Mouse (Mus musculus) heart, postnatal 0 days (tissue): ENCODE measurements around the gene Kmt2a. TPM values are rescaled to one million over a fixed set of nuclear protein-coding genes. Genes with fewer than 3 reads are reported as not detected.

Source experiments
- ATAC-seq: fragments of 200-750 bp; cut with Nextera tagmentation; 2 replicates; pipeline ENCODE4 v1.8.0; 2017; ENCODE audit warnings: low read depth, moderate number of reproducible peaks, moderate library complexity; ENCODE audit not compliant: insufficient read depth
- DNase-seq: peaks from one replicate; pipeline ENCODE4 v3.0.0-alpha.2; 2016; ENCODE audit warnings: low spot score
- H3K27ac ChIP-seq: fragments of 300-500 bp; sonication (generic); 2 replicates; pipeline ENCODE4 v1.5.1; 2014; ENCODE audit warnings: low read depth, mild to moderate bottlenecking
- H3K27me3 ChIP-seq: fragments of 300-500 bp; sonication (generic); 2 replicates; pipeline ENCODE4 v1.6.1; 2014; ENCODE audit warnings: low read length, mixed read lengths; ENCODE audit not compliant: control insufficient read depth, insufficient read depth
- H3K36me3 ChIP-seq: fragments of 300-500 bp; sonication (generic); replicated peaks from 2 replicates; pipeline ENCODE4 v1.6.1; 2014; ENCODE audit warnings: low read length, mixed read lengths; ENCODE audit not compliant: control insufficient read depth, insufficient read depth
- H3K4me1 ChIP-seq: fragments of 300-500 bp; sonication (generic); 2 replicates; pipeline ENCODE4 v1.6.1; 2014; ENCODE audit warnings: antibody characterized with exemption; ENCODE audit not compliant: control insufficient read depth, insufficient read depth
- H3K4me2 ChIP-seq: fragments of 300-500 bp; sonication (generic); 2 replicates; pipeline ENCODE4 v1.6.1; 2014; ENCODE audit warnings: low read depth, mild to moderate bottlenecking, low read length, moderate library complexity
- H3K4me3 ChIP-seq: fragments of 300-500 bp; sonication (generic); 2 replicates; pipeline ENCODE4 v1.5.1; 2014; ENCODE audit warnings: low read depth, low read length
- H3K9ac ChIP-seq: fragments of 300-500 bp; sonication (generic); replicated peaks from 2 replicates; pipeline ENCODE4 v1.6.1; 2014; ENCODE audit warnings: low read depth, low read length, mixed read lengths
- H3K9me3 ChIP-seq: fragments of 300-500 bp; sonication (generic); replicated peaks from 2 replicates; pipeline ENCODE4 v1.6.1; 2016; ENCODE audit warnings: low read length; ENCODE audit not compliant: control insufficient read depth
- CTCF ChIP-seq: IDR thresholded peaks from 2 replicates; pipeline ENCODE4 v1.5.1; 2016; ENCODE audit warnings: antibody characterized with exemption, control low read depth, low read depth
- EP300 ChIP-seq: IDR thresholded peaks from 2 replicates; pipeline ENCODE4 v1.6.1; 2016; ENCODE audit warnings: antibody characterized with exemption, low read depth
- WGBS: fragments of 180-500 bp; shearing (Covaris S2); extraction: QIAGEN DNeasy Blood & Tissue Kit; methylation state at CpG from one replicate; pipeline ENCODE4 v1.1.7; 2014; 5-methylcytosine and 5-hydroxymethylcytosine counted together
- polyA plus RNA-seq: library from polyadenylated mRNA; unstranded; fragments of >200 nt; fragmentation: Nextera tagmentation; extraction: Ambion mirVana; gene quantifications from 2 replicates; pipeline ENCODE4 v1.2.1, GENCODE M21; 2015
- total RNA-seq: library from RNA; depleted of rRNA; stranded (reverse); fragments of >200 nt; gene quantifications from 2 replicates; pipeline ENCODE4 v1.2.3, GENCODE M21; 2014; ENCODE audit warnings: low replicate concordance

Kmt2a gene
- total and polyA plus RNA-seq, 2 experiments from 2014 or later, result 4.2 to 7.8 TPM

DNA sequence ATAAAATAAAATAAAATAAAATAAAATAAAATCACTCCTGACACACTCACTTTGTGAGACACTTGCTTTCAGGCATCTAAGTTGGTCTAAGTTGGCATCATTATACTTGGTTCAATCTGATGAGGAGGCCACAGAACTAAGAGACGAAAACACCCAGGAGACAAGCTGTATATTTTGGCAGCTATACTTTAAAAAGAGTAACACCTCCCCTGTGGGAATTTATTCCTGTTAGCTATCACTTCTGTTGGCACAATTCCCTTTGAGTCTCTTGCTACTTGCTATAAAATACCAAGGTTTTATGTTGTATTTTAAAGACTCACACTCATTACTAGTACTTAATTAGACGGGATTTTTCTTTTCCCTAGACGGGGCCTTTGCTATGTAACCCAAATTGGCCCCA lies 22.4 kb downstream of the Kmt2a start:
- Histone ChIP-seq H3K9ac (no peak overlapping the region), H3K4me2 (no peak overlapping the region), H3K27ac (no peak overlapping the region), H3K36me3 (peaks cover 11% of the 10 kb centered on the region), H3K9me3 (no peaks in the 10 kb centered on the region), H3K4me1 (no peaks in the 10 kb centered on the region), H3K27me3 (no peaks in the 10 kb centered on the region), H3K4me3 (no peak overlapping the region)
- ATAC-seq (no peak), DNase-seq (no peak)
- WGBS, result 83% methylated on average over 3 of the region's 3 CpGs
- TF ChIP-seq EP300 (no peak), CTCF (no peak)

DNA sequence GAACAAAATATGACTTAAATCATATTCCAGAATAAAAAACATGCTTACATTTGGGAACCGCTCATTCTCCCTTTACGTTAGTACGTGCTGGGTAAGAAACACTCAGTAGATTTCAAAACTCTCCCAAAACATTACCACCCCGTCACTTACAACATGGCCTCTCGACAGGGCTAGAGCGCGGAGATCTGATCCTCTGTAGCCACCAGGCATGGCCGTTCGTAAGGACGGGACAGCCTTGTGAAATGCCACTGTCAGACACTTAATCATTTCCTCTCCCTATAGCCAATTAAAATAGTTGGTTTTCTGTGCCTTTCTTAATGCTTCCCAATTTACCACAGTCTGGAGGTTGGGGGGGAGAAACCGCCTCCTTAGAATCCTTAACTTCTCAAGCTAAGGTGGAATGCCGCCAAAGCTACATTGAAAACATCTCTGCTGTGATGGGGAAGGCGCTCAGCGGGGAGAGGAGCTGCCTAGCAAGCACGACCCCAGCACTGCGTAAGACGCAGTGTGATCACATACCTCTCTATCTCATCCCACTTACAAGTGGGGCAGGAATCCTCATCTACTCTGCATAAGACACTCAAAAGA lies 23.6 kb downstream of the Kmt2a start:
- 86% methylated on average over 17 of the region's 17 CpGs for whole genome bisulfite sequencing
- ATAC-seq, result no peak
- Histone ChIP-seq H3K9ac (no peak overlapping the region), H3K27me3 (no peaks in the 10 kb centered on the region), H3K4me3 (no peak overlapping the region), H3K4me1 (no peaks in the 10 kb centered on the region), H3K4me2 (no peak overlapping the region), H3K27ac (no peak overlapping the region), H3K9me3 (no peaks in the 10 kb centered on the region), H3K36me3 (peaks cover 11% of the 10 kb centered on the region)
- DNase-seq, result no peak
- TF ChIP-seq EP300 (no peak), CTCF (no peak)

DNA sequence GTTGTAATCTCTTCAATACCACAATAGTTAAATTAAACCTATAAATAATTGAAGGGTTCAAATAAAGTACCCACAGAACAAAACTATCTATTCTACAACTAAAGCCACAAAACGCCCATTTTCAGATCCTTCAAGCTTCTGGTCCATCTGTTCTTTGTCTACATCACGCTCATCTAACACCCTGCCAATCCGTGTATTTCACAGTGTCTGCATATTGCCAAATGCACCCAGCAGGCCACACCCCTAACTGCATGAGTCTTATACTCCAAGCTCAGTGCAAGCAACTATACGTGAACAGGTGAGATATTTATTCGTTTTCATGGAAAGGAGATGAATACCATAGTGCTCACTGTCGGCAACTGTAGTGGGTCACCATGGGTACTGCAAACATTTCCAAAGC lies 25.9 kb downstream of the Kmt2a start:
- DNase-seq (no peak), ATAC-seq (no peak)
- 77% methylated on average over 6 of the region's 6 CpGs for whole genome bisulfite sequencing
- Histone ChIP-seq H3K27me3 (no peaks in the 10 kb centered on the region), H3K4me2 (no peak overlapping the region), H3K9ac (no peak overlapping the region), H3K9me3 (no peaks in the 10 kb centered on the region), H3K4me1 (no peaks in the 10 kb centered on the region), H3K4me3 (no peak overlapping the region), H3K27ac (no peak overlapping the region), H3K36me3 (0 out of 2 replicates have a peak, but pooled peaks cover 6% of the 10 kb centered on the region)
- no peak for TF ChIP-seq EP300
- no peak for TF ChIP-seq CTCF

DNA sequence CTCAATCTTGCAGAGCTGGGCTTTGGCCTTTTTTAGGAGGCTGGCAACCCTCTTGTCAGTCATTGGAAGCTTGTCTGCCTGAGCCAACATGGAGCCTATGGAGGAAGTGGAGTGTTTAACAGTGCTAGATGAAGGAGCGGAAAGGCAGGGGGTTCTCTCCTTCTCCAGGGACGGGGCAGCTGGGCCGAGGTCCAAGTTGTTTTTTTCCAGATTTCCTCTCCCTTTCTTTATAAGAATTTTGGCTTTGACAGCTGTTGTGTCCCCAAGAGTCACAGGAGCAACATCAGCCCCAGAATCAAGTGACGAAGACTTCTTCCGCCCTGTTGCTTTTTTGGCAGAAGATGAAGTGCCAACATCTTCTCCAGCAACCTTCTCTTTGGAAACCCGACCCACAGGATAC lies 33.6 kb downstream of the Kmt2a start:
- TF ChIP-seq CTCF (no peak), EP300 (no peak)
- H3K36me3 ChIP-seq, result peaks cover 73% of the 10 kb centered on the region
- H3K27me3 ChIP-seq, result no peaks in the 10 kb centered on the region
- ATAC-seq (no peak), DNase-seq (no peak)
- H3K4me1 ChIP-seq, result no peaks in the 10 kb centered on the region
- H3K9me3 ChIP-seq, result no peaks in the 10 kb centered on the region
- no peak overlapping the region for H3K9ac ChIP-seq
- H3K27ac ChIP-seq, result no peak overlapping the region; the same call in 1 of the 2 replicates
- H3K4me2 ChIP-seq, result no peak overlapping the region
- WGBS, result 65% methylated on average over 6 of the region's 6 CpGs
- no peak overlapping the region for H3K4me3 ChIP-seq

DNA sequence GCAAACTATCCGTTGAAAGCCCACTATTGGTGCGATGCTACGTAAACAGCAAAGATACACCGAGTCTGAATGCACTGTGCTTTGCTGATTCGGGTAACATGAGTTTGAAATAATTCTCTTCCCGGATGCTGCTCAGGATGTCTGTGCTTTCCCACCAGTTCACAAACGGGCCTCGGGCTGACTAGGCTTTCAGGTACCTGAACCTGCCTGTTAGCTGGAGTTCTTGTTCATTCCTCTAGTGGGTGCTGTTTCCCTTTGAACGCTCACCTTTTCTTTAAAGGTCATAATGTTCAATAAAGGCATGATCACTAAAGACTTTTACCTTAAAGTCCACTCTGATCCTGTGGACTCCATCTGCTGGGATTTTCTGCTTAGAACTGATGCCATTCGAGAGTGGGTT lies 39.9 kb downstream of the Kmt2a start:
- WGBS, result 85% methylated on average over 10 of the region's 10 CpGs

DNA sequence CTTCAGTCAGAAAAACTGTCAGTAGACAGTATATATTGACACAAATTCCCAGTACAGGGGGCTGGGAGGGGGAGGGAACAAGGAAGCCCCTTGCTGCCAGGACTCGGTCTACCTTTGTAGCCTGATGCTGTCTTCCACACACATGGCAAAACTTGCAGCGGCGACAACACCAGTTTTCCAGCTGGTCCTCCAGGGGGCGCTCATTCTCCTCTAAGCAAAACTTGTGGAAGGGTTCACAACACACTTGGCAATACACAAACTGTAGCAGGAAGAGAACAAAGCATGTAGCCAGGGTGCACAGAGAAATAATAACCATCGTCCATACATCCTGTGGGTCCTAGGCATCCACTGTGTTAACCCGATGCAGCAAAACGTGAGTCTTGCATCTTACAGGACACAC lies 44.7 kb downstream of the Kmt2a start:
- TF ChIP-seq CTCF, result peak; percentile 75
- TF ChIP-seq EP300, result no peak
- H3K9me3 ChIP-seq, result no peaks in the 10 kb centered on the region
- no peak overlapping the region for H3K27ac ChIP-seq
- no peak overlapping the region for H3K4me3 ChIP-seq
- H3K9ac ChIP-seq, result no peak overlapping the region
- no peaks in the 10 kb centered on the region for H3K27me3 ChIP-seq
- ATAC-seq, result no peak
- DNase-seq, result peak; percentile 78
- no peak overlapping the region for H3K4me2 ChIP-seq
- peaks cover 80% of the 10 kb centered on the region for H3K36me3 ChIP-seq
- no peaks in the 10 kb centered on the region for H3K4me1 ChIP-seq
- WGBS, result 45% methylated on average over 7 of the region's 7 CpGs

More for the DNA sequence above, 39.9 kb downstream of the Kmt2a start:
- no peak for DNase-seq
- TF ChIP-seq EP300 (no peak), CTCF (peak; percentile 65)
- H3K9ac ChIP-seq, result no peak overlapping the region
- no peaks in the 10 kb centered on the region for H3K27me3 ChIP-seq
- peaks cover 75% of the 10 kb centered on the region for H3K36me3 ChIP-seq
- no peak overlapping the region for H3K27ac ChIP-seq
- H3K4me2 ChIP-seq, result no peak overlapping the region
- no peaks in the 10 kb centered on the region for H3K9me3 ChIP-seq
- no peak for ATAC-seq
- H3K4me3 ChIP-seq, result no peak overlapping the region
- H3K4me1 ChIP-seq, result no peaks in the 10 kb centered on the region
